Mouse (Mus musculus): ENCODE data around the gene Chd9.

DNA sequence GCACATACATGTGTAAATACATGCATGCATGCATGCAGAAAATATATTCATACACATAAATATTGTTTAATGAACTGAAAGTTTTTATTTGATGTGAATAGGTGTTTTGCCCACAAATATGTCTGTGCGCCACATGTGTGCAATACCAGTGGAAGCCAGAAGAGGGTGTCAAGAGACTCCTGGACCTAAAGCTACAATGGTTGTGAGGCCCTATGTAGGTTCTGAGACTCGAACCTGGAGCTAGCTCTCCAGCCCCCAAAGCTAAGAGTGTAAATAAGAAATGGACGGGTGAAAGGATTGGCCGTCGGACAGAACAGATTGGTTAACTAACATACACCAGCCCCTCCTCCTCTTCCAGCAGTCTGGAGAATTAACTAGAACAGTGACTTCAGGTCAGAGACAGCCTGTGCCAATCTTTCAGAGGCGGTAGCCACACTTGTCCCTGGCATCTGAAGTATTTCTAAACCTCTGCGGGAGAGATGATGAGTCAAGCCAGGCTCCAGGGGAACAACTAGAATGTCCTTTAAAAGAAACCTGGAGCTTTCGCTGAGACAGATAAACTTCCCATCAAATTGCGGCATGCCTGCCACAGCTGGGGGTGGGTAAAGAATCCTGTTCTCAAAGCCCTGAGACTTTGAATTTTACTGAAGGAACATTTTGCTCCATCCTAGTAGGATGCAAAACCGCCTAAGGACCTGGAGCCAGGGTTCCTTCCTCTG is 14.4 kb upstream of the Chd9 start:
- TF ChIP-seq GATA1 (IDR thresholded peaks at IDR 0.05; ENCODE audit: low read length) = no peak
- no peak for TF ChIP-seq TAL1 (IDR thresholded peaks at IDR 0.05; ENCODE audit: low read length)

All from erythroblast, embryonic 14.5 days (primary cell).